Mouse (Mus musculus) ovary, adult 2 months (tissue): ENCODE results near the gene Gm5416. TPM values are rescaled to one million over a fixed set of nuclear protein-coding genes. Genes with fewer than 3 reads are reported as not detected.

Experiments used
- polyA plus RNA-seq: library from polyadenylated mRNA; depleted of rRNA; stranded (reverse); fragments of >200 nt; gene quantifications from 2 replicates; pipeline ENCODE4 v1.2.3, GENCODE M21; 2012; rRNA removed

Gene Gm5416
- not detected in 2 replicates for polyA plus RNA-seq

DNA sequence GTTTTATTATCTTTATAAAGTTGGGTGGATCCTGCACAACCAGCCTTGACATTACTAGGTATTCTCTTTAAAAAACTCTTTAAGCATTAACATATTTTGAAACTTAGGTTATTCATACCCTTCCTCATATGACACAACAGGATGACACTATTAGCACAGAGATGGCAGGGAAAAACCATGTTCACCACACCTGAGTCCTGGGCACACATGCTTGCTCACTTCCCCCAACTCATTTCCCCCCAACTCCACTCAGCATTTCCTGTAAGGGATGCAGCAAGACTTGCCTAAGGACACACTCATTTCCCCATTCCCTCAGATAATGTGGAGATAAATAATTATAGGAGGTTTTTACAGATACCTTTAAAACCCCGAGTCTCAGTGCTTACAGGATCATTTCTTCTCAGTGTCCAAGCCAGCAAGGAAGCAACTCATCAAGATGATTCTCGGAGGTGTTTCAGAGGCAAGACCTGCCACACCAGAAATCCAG is at the start of gene Gm5416:
Gene Gm5416 (plus strand): TSS at position 437 of the 487 bp plus-strand sequence.

DNA sequence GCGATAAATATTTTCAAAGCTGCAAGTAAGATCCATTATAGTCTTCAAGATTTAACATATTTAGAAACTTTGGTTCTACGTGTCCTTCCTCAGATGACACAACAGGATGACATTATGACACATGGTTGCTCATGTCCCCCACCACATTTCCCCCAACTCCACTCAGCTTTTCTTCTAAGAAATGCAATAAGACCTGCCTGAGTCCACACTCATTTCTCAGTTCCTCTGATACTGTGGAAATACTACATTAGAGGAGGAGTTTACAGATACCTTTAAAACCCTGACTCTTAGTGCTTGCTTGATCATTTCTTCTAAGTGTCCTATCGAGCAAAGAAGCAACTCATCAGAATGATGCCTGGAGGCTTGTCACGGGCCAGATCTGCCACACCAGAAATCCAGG is 26.3 kb upstream of the Gm5416 start, which contains the start of gene Gm5483:
Gene Gm5483 (plus strand): TSS at position 301 of the 400 bp plus-strand sequence.

DNA sequence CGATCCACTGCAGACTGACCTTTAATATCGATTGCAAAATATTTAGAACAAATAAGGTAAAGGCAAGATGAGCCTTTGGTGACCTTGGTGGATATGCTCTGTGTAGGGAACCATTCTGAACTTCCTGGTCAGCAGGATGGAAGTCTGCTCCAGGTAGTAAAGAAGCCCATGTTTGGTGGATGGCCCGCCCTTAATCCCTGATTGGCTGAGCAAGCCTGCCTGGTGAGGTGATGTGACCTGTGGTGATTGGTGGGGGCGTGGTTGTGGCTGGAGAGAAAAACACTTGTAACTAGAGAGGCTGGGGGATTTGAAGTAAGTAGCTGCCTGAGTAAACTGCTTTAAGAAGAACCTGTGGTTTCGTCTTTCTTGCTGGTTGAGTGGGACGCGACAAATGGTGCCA is 11.0 kb downstream of the Gm5416 start, which contains the start of gene 2010005H15Rik:
Gene 2010005H15Rik (plus strand): TSS at position 301 of the 400 bp plus-strand sequence.

Other genes with a start within 250 kb of the Gm5416 start
- gene Kpna1, start 231.7 kb upstream of the Gm5416 start, polyA plus RNA-seq, result 3.6 and 3.8 TPM in 2 replicates
- 1.3 TPM in 2 replicates for gene Wdr5b, start 169.2 kb upstream of the Gm5416 start, polyA plus RNA-seq
- gene Fam162a, start 138.8 kb upstream of the Gm5416 start, polyA plus RNA-seq, result 39.3 and 55.3 TPM in 2 replicates
- 2.7 and 4.7 TPM in 2 replicates for gene Ccdc58, start 138.7 kb upstream of the Gm5416 start, polyA plus RNA-seq
- not detected in 2 replicates for gene Csta1, start 79.2 kb upstream of the Gm5416 start, polyA plus RNA-seq
- gene Stfa2l1, start 53.6 kb upstream of the Gm5416 start, polyA plus RNA-seq, result not detected in 2 replicates
- gene Gm5483, start 26.2 kb upstream of the Gm5416 start, polyA plus RNA-seq, result not detected in 2 replicates
- gene 2010005H15Rik, start 11.1 kb downstream of the Gm5416 start, polyA plus RNA-seq, result not detected in 2 replicates
- gene Stfa1, start 66.5 kb downstream of the Gm5416 start, polyA plus RNA-seq, result not detected in 2 replicates
- gene BC117090, start 123.9 kb downstream of the Gm5416 start, polyA plus RNA-seq, result not detected in 2 replicates
- gene BC100530, start 157.3 kb downstream of the Gm5416 start, polyA plus RNA-seq, result not detected in 2 replicates
- gene Stfa2, start 198.1 kb downstream of the Gm5416 start, polyA plus RNA-seq, result not detected in 2 replicates
- not detected in 2 replicates for gene Stfa3, start 245.0 kb downstream of the Gm5416 start, polyA plus RNA-seq